Mouse (Mus musculus) right cerebral cortex, adult 2 months (tissue): ENCODE results near the gene Zbtb32.

Experiments used
- DNase-seq, 2 experiments: peaks; one replicate each; pipeline ENCODE4 v3.0.0; 2021 to 2022; ENCODE audit warnings: low spot score in 2 of 2

Zbtb32 gene

DNA sequence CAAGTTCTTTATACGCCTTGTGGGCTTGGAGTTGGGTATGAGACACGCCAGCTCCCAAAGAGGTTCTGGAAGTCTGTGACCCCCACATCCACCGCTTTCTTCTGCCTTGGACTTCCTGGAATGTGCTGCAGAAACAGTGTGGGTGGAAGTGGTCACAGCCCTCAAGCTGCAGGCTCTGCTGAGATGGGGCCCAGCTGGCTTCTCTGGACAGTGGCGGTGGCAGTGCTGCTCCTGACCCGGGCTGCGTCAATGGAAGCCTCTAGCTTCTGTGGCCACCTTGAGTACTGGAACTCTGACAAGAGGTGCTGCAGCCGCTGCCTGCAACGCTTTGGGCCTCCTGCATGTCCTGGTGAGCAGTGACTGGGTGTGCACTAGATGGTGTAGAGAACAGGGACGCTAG, 32.7 kb downstream of the Zbtb32 start:
- DNase-seq, result no peak

GRCm38 (mm10) chr7:30564970-30565571, 33.6 kb downstream of the Zbtb32 start, which contains the start of gene Igflr1:
Gene Igflr1 (plus strand): TSS chr7:30565427.
- DNase-seq, result no peak

GRCm38 (mm10) chr7:30563906-30564280, 34.8 kb downstream of the Zbtb32 start:
- no peak for DNase-seq

DNA sequence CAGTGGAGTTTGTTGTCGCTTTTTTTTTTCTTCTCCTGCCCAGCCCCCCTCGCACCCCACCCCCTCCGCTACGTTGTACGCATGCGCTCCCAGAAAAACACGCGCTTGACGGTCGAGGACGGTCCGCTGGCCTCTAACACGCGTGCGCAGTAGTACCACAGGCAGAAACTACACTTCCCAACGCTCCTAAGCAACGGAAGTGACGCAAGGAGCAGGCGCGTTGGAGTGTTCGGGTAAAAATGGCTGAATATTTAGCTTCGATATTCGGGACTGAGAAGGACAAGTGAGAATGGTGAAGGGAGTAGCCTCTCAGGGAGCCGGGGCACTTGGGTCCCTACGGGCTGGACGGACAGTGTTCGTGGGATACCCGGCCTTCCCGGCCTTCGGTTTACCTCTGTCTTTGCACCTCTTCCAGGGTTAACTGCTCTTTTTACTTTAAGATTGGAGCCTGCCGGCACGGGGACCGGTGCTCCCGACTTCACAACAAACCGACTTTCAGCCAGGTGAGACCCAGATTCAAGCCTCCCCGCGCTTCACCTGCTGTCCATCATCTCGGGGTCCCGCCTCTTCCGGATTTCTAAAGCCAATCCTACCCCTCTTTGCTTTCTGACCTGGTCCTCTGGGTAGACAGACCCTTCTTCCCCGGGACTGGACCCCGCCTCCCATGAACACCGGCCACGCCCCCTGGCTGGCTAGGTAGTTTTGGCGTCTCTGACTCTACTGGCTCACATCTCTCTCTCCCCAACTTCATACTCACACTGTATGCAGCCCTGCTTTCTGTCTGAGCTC, 35.4 kb downstream of the Zbtb32 start, which contains the start of the genes U2af1l4, Gm49396 and Psenen:
U2af1l4 (plus strand) TSS at position 185 of the 789 bp plus-strand sequence.
Gm49396 (plus strand) TSS at position 228 of the 789 bp plus-strand sequence.
Psenen (minus strand) TSS at position 511 of the 789 bp plus-strand sequence.
- DNase-seq, result peak; percentile 96 to 97

DNA sequence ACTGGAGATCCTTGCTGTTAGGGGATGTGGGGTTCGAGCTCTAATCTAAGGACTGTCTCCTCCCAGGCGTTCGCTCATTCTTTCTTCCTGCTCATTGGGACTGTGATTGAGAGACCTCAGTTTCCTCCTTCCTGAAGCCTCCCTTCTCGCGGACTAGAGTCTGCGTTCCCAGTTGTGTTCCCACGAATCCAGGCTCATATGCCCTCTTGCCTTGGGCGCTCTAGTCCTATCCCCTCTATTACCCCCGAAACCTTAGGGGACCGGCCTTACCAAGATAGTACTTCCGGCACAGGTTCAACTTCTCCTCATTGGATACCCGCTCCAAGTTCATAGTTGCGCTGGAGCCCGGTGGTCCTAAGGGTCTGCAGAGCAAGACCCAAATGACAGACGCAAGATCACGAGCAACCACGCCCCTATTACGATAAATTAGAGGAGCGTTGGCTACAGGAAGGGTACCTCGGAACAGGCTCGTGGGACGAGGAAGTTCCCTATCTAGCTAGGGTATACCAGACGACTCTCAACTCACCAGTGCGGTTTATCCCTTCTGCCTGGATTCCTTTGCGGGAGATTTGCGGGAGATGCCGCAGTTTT, 36.1 kb downstream of the Zbtb32 start:
- DNase-seq, result no peak

- no peak for DNase-seq
These were observed 38.4 kb downstream of the Zbtb32 start for GRCm38 (mm10) chr7:30560296-30560695.

DNA sequence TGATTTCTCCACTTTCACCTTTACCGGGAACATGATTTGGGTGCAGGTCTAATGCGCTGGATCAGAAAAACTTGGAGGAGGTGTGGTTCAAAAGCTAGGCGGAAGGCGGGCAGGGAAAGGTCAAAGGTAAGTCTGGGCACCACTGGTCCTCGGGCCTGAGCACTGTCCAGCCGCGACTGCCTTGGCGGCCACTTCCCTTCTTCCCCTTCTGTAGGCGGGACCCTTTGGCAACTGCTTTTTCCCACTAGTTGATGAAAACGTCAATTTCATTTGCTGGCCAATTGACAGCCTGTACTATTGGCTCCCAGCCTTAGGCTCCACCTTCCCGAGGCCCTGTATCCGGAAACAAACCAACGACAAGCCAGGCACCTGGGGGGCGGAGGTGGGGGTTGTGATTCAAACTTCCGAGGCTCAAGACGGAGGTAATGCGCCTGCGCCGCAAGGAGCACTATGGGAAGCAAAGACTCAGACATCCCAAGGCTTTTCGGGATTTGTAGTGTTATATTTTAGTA, 39.2 kb downstream of the Zbtb32 start, which contains the start of gene Lin37:
Lin37 (minus strand) TSS at position 396 of the 512 bp plus-strand sequence.
- DNase-seq, result peak; percentile 98 to 99

DNA sequence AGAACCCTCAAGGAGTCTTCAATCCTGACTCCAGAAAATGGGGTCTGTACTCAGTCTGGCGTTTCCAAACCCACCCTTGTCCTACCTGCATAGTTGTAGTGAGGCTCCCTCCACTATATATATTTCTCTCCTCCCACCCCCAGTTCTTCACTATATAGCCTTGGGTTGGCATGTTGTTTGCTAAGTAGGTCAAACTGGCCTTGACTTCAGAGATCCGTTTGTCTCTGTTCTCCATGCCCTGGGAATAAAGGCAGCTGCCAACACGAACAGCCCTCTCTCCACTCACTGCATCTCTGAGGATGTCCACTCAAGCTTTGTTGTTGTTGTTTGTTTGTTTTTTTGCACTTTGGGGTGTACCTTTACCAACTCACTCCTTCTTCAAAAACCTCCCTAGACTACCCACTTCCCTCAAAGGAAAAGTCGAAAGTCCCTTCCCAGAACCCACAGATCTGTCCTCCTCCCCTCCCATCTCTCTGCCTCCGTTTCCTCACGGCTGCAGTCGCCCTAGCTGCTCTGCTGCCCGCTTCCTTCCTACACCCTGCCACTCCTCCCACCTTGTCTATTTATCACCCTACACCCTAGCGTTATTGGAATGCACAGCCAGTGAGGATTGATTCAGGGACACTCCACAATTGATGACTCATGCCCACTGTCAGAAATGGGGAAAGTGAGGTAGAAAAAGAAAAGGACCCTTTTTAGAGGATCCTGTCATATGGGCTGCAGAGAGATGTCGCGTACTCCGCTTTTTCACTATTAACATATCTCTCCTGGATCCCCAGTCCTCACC, 39.9 kb downstream of the Zbtb32 start:
- DNase-seq, result peak in 1 of 2 experiments; percentile 21

GRCm38 (mm10) chr7:30557901-30558514, 40.7 kb downstream of the Zbtb32 start:
- peak in 1 of 2 experiments; percentile 43 for DNase-seq

DNA sequence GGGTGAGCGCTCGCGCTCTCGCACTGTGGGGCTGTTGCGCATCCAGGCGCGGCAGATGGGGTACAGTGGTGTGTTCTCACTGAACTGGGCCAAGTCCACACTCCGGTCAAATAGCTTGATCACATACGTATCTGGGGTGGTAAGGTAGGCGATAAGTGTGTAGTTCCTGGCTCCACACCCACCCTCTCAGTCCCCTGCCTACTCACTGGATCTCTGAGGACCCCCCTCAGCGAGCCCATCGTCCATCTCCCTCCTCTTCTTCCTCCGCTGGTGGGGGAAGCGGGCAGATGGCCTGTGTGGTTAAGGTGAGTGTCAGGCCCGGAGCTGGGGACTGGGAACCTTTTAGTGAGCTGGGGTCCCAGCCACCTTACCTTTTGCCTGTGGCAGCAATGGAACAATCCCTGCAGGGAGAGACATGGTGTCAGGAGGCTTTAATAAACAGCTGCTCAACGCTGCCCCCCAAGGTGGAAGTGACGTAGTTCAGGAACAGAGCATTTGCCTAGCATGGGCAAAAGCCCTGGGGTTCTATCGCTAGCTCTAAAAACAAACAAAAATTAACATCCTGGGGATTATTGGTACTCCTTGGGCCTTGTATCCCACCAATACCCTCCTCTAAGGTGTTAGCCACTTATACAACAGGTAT, 41.7 kb downstream of the Zbtb32 start:
- DNase-seq, result no peak

DNA sequence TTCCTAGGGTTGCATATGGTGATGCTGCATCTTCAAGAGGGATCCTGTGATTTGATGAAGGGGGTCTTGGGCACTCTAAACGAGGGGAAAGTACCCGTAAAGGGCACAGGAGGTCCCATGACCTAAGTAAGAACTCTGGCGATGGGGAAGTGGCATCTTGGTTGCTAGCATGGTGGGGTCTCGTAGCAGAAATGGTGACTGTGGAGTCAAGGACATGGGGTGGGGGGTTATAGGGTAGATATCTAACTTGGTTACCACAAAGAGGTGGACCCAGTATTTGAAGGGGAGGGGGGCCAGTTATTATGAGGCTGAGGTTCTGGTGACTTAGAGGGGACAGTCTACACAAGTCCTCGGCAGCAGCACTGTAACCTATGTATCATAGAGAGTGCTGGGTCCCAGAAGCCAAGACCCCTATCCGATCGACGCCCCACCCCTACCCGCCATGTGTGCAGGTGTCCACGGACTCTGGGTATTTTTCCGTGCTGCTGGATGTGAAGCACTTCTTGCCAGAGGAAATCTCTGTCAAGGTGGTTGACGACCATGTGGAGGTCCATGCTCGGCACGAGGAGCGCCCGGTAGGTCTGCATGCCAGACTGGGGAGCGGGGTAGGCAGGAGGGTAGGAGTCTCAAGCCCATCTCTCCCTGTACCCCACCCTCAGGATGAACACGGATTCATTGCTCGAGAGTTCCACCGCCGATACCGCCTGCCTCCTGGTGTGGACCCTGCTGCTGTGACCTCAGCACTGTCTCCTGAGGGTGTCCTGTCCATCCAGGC, 44.7 kb downstream of the Zbtb32 start:
- DNase-seq, result no peak

- DNase-seq, result peak in 1 of 2 experiments; percentile 36
These were observed 45.6 kb downstream of the Zbtb32 start for GRCm38 (mm10) chr7:30553021-30553589.

GRCm38 (mm10) chr7:30552102-30553020, 46.3 kb downstream of the Zbtb32 start, which contains the start of the genes Hspb6 and Proser3:
Gene Hspb6 (plus strand): TSS chr7:30552178.
Gene Proser3 (minus strand): TSS chr7:30552299.
- DNase-seq, result peak; percentile 96 to 99

- peak in 1 of 2 experiments; percentile 29 for DNase-seq
These were observed 47.1 kb downstream of the Zbtb32 start for GRCm38 (mm10) chr7:30551445-30552101.

GRCm38 (mm10) chr7:30550603-30551002, 48.1 kb downstream of the Zbtb32 start:
- DNase-seq, result no peak

DNA sequence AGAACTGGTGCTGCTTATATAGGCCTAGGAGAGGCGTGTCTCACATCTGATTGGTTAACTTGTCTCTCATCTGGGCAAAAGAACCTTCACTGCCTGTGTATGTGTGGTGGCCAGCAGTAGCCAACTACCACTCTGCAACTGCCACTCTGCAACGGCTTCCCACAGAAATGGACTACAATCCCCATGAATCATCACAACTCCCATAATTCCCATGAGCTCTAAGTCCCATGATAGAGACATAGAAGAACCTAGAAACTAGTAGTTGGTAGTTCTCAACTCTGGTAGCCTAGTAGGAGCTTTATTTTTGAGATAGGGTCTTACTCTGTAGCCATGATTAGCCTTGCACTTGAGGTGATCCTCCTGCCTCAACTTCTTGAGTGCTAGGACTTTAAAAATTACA, 48.8 kb downstream of the Zbtb32 start:
- no peak for DNase-seq

DNA sequence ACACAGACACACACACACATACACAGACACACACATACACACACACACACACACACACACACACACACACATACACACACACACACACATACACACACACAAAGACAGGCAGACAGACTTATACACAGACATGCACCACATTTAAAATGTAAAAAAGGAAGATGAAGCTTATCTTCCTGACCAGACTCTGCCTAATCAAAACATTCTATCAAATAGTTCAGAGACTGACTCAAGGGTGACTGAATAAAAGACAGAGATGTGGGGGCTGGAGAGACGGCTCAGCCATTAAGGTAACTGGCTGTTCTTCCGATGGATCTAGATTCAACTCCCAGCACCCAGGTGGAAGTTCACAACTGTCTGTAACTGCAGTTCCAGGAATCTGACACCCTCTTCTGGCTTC, 54.4 kb downstream of the Zbtb32 start:
- DNase-seq, result no peak

DNA sequence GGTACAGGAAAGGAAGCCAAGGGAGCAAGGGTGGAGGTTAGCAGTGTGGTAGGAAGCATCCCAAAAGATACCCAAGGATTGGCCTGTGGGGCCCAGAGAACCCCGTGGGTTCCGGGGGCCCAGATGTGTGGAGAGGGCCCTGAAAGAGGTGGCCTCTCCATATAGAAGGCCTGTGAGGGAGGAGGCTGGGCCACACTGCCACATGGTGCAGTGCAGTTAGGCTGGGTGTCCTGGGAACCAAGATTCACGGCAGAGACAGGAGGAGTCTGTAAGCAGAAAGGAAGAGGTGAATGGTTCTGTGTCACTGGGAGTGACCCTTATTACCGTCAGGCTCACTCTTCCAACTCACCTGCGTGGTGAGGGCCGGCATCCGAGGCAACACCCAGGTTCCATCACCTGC, 58.1 kb downstream of the Zbtb32 start:
- no peak for DNase-seq
